Mouse (Mus musculus) lung, adult 2 months (tissue): ENCODE data around the gene Fam210b.

Source experiments
- CTCF ChIP-seq: fragments of 200-500 bp; IDR thresholded peaks from 2 replicates; pipeline ENCODE4 v1.5.1; 2011; ENCODE audit warnings: mild to moderate bottlenecking, low read length, control low read depth; ENCODE audit not compliant: insufficient read depth
- POLR2A ChIP-seq: fragments of 200-500 bp; IDR thresholded peaks from 2 replicates; pipeline ENCODE4 v1.6.1; 2011; ENCODE audit warnings: low read depth, mild to moderate bottlenecking, control low read depth, low read length, borderline replicate concordance; ENCODE audit errors: extremely low read depth

DNA sequence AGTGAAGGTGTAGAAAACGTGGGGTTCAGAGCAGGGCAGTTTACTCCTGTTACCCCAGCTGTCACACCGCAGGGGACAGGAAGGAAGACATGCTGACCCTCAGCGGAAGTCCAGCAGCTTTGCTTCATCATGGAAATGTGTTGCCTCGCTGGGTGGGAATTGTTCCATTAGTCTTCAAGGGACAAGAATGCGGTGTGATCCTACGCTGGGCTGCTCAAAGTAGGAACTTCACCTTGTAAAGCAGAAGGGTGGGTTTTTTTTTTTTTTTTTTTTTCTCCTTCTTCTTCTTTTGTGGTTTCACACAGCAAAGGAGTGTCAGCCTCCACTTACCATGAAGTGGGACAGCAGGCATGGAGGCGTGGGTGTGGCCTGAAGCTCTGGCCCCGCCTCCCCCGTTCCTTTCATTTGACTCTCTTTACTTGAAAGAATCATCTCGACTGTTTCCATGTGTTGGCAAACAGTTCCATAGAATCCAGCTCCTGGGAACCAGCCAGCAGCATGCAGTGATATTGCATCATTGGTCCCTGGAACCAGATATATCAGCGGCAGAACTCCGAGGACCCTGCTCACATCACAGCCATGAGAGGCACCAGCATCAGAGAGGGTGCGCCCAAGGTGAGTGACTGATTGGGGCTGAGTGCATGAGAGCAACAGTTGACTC is 48.2 kb downstream of the Fam210b start, which contains the start of gene Cass4:
- TF ChIP-seq CTCF (no peak), POLR2A (no peak)
